Mouse (Mus musculus) fat pad, adult 2 months (tissue): ENCODE results near the gene Cnst.

Experiments
- DNase-seq: peaks from one replicate; pipeline ENCODE4 v3.0.0-alpha.2; 2011; ENCODE audit warnings: low read depth, low spot score; ENCODE audit errors: extremely low read depth

Gene Cnst

GRCm38 (mm10) chr1:179591639-179592038, 45.5 kb downstream of the Cnst start:
- no peak for DNase-seq

DNA sequence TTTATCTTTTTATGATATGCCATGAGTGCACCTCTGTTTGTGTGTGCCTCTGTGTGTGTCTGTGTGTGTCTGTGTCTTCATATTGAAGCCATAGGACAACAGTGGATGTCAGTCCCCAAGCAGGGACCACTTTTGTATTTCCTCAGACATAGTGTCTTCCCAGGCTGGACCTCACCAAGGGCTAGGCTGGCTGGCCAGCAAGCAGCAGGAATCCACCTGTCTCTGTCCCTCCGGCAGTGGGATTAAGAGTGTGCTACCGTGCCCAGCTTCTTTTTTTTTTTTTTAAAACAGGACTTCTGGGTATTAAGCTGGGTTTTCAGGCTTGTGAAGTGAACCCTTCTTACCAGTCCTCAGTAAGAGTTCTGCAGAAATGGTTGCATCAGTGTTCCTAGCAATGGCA, 46.0 kb downstream of the Cnst start:
- DNase-seq: no peak

GRCm38 (mm10) chr1:179592972-179593371, 46.8 kb downstream of the Cnst start:
- no peak for DNase-seq

DNA sequence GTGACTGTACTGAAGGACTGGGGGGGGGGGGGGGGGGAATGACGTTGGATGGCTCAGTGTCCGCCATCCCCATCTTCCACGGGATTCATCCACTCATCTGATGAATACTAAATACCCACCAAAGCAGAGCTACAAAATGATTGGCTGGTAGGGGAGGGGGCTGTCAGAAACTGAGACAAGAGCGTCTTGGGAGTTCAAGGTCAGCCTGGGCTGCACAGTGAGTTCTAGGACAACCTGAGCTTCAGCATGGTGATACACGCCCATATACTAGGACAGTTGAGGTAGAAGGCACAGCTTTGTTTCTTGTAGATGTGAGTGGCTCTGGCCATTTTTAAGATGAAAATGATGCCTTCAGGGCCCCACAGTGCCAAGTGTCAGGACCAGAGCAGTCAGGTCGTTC, 52.2 kb downstream of the Cnst start:
- DNase-seq: no peak

DNA sequence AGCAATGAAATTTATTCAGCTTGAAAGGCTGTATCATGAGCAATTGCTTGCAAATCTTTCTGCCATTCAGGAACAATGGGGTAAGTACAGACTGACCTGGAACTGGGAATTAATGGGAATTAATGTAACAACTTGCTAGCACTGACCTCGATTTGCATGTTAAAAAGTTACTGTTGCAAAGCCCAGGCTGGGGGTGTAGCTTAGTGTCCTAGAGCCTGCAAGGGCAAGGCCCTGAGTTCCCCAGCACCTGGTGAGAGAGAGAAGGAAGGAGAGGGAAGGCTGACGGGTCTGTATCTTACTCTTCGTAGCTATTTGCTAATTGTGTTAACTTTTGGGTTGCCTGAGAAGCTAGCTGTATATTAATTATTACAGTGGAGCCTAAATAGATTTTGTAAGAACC, 58.4 kb downstream of the Cnst start:
- DNase-seq: no peak

- DNase-seq: no peak
These were observed 60.0 kb downstream of the Cnst start for GRCm38 (mm10) chr1:179606004-179606723.

GRCm38 (mm10) chr1:179608521-179608920, 62.4 kb downstream of the Cnst start:
- no peak for DNase-seq

- DNase-seq: no peak
These were observed 63.7 kb downstream of the Cnst start for GRCm38 (mm10) chr1:179609724-179610505.

DNA sequence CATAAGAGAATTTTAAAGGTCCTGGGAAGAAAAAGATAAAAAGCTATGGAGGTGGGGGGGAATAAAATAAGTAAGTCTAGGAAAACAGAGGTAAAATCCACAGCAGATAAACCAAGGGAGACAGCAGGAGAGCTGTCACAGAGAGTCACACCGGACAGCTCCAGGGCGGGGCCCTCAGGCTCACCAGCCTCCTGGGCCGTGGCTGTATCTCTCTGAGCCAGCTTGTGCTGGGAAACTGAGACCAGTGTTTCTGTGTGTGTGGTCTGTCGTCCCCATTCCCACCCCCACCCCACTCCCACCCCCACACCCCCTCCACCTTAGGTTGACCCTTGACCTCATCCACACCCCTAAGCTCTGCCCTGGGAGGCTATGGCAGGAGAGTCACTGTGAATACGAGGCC, 65.0 kb downstream of the Cnst start:
- DNase-seq: no peak

DNA sequence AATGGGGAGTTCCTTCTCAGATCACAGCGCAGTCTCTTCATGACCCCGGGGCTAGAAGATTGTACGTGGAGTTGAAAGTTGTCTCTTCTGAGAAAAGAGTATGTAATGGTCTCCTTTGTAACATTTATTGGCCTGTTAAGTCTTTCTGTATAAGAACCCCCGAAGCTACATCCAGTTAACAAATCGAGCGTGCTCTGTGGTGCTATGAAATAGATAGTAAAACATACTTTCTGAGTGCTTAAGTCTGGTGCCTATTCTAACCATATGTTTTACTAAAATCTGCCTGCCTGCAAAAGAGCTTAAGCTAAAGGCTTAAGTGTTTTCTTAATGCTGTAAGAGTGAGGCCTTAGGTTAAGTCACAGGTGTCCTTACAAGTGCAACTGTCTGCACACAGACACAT, 66.2 kb downstream of the Cnst start:
- no peak for DNase-seq

GRCm38 (mm10) chr1:179612986-179613505, 66.9 kb downstream of the Cnst start:
- DNase-seq: no peak

DNA sequence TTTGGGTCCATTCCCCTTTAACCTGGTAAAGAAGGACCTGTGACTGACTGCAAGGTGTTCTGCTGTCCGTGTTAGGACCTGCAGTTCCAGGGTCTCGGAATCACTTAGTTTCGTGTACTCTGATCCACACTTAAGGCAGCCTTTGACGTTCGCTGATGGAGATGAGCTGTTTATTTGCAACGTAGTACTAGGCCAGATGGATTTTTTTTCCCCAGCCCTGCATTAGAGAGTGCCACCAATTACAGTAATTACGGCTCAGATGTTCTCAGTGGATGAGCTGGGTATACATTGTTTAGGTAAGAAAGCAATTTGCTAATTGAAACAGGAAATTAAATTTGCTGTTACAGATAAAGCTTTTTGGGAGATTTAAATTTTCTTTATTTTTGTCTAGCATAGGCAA, 71.3 kb downstream of the Cnst start:
- no peak for DNase-seq

DNA sequence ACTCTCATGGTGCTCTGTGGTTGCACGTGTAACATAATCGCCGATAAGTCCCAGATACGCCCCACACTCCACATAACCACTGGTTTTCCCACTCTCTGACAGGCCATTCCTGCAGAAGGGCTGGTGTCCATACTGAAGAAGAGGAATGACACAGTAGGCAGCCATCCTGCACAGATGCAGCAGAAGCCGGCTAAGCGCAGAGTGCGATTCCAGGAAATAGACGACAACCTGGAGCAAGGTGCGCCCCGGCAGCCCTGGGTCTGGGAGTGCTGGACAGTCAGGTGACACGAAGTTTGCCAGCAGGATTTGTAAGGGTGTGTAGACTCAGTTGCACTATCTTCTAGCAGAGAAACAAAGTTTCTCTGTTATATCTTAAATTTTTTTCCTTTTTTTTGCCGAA, 76.5 kb downstream of the Cnst start:
- no peak for DNase-seq

- no peak for DNase-seq
These were observed 77.5 kb downstream of the Cnst start for GRCm38 (mm10) chr1:179623657-179624056.

DNA sequence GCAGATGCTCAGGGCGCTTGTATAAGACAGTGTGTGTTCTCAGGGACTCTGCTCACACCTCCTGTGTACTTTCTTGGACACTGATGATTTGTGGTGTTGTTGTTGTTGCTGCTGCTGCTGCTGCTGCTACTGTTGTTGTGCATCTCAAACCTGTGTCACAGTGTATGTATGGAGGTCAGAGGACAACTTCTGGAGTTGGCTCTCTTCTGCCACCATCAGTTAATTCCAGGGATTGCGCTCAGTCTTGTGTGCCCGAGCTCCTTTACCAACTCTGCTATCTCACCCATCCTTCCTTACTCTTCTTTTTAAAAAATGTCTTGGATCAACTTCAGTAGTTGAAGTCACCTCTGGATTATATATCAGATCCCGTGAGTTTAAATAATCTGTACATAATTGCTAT, 78.2 kb downstream of the Cnst start:
- DNase-seq: no peak

DNA sequence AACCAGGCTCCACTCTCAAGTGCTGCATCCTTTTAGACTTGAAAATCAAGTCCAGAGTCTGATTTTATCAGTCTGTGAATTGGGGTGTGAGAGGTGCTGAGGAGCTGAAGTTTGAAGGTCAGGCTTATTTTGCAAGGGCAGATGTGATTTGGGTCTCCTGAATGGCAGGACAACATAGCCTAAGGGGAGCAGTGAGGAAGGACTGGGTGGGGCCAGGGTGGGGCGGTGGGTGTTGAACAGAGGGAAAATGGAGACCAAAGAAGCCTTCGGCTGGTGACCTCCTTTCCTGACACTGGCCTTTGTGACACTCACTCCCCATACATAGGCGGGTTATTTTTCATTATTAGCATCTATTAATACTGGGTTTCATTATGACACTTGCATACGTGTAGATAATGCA, 81.7 kb downstream of the Cnst start:
- no peak for DNase-seq

GRCm38 (mm10) chr1:179628438-179629106, 82.4 kb downstream of the Cnst start:
- DNase-seq: no peak

DNA sequence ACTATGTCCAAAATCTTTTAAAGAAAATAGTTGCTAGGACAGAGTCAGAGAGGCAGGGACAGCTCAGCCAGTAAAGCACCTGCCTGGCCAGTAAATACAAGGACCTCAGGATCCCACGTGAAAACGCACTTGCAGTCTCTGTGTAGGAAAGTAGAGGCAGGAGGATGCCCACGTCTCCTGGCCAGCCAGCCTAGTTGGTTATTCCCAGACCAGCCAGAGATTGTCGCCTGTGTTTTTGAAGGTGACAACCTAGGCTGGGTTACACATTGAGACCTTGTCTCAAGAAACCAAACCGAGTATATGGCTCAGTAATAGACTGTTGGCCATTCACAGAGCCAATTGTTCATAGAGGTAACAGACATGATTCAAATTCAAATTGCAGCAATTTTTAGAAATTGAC, 83.1 kb downstream of the Cnst start:
- no peak for DNase-seq

DNA sequence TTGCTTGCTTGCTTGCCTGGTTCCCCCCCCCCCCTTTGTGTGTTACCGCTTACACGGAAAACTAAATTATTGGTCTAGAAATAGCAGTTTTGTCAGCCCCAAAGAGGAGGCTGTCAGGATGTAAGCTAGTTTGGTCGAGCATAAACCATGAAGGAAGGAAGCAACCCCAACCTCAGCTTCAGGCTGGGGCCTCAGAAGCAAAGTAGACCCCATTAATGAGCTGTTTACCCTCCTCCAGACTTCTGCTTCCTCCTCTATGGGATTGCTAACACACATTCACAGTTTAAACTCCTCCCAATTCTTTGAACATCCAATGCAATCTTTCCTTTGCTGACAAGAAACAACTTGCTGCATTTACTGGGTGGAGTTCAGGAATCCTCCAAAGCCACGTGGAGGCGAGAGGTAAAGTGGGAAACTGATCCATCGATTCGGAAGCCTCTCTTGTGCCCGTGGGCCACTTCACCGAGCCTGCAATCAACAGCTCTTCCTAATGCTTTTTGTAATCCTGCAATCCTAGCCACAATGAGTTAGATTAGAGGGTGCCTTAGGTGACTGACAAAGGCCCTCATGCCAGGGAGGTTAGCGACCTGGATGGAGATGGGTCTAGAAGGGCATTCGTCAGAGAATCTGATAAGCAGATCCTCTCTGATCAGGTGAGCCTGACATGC, 86.7 kb downstream of the Cnst start:
- DNase-seq: no peak

DNA sequence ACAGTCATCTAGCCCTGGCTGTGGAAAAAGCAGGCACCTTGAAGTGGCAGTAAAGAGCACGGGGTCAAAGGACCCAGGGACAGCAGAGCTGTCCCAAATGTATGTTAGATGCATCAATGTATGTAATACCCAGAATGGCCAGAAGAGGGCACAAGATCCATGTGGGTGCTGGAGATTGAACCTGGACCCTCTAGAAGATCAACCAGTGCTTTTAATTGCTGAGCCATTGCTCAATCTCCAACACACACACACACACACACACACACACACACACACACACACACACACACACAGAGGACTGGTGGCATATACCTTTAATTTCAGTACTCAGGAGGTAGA, 87.2 kb downstream of the Cnst start:
- DNase-seq: no peak

DNA sequence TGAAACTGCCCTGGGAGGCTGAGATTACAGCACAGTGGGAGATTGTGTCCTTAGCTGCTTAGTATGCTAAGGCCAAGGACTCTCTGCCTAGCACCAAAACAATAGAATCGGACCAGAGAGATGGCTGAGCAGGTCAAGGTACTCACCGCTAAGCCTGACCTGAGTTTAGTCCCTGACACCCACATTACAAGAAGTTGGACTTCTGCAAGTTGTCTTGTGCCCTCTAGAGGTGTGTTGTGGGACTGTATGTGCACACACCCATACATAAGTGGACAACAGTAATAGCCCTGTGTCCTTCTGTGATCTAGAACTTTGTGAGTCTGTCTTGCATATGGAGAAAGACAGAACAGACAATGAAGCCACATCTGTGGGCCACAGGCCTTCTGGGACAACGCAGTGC, 88.0 kb downstream of the Cnst start:
- DNase-seq: no peak
